Mouse (Mus musculus) limb, embryonic 14.5 days (tissue): ENCODE results near the gene Il1r1. TPM values are rescaled to one million over a fixed set of nuclear protein-coding genes. Genes with fewer than 3 reads are reported as not detected.

Experiments
- ATAC-seq: fragments of 200-750 bp; cut with Nextera tagmentation; 2 replicates; pipeline ENCODE4 v1.8.0; 2017; ENCODE audit warnings: low read depth, moderate number of reproducible peaks, moderate TSS enrichment; ENCODE audit not compliant: low FRiP score
- DNase-seq: peaks from one replicate; pipeline ENCODE4 v3.0.0-alpha.2; 2015; ENCODE audit warnings: low spot score
- H3K27ac ChIP-seq: fragments of 300-500 bp; sonication (generic); replicated peaks from 2 replicates; pipeline ENCODE4 v1.5.1; 2014; ENCODE audit warnings: low read depth, mild to moderate bottlenecking, low read length, moderate library complexity, mixed read lengths
- H3K27me3 ChIP-seq: fragments of 300-500 bp; sonication (generic); 2 replicates; pipeline ENCODE4 v1.6.1; 2014; ENCODE audit warnings: low read length, mixed read lengths; ENCODE audit not compliant: control insufficient read depth, insufficient read depth
- H3K36me3 ChIP-seq: fragments of 300-500 bp; sonication (generic); 2 replicates; pipeline ENCODE4 v1.6.1; 2014; ENCODE audit warnings: mild to moderate bottlenecking, low read length, moderate library complexity, mixed read lengths; ENCODE audit not compliant: control insufficient read depth, insufficient read depth
- H3K4me1 ChIP-seq: fragments of 300-500 bp; sonication (generic); 2 replicates; pipeline ENCODE4 v1.6.1; 2014; ENCODE audit warnings: antibody characterized with exemption, low read length, mixed read lengths; ENCODE audit not compliant: control insufficient read depth, insufficient read depth
- H3K4me2 ChIP-seq: fragments of 300-500 bp; sonication (generic); replicated peaks from 2 replicates; pipeline ENCODE4 v1.6.1; 2014; ENCODE audit warnings: low read depth, mild to moderate bottlenecking, low read length, moderate library complexity; ENCODE audit not compliant: severe bottlenecking
- H3K4me3 ChIP-seq: fragments of 300-500 bp; sonication (generic); replicated peaks from 2 replicates; pipeline ENCODE4 v1.5.1; 2014; ENCODE audit warnings: low read length
- H3K9ac ChIP-seq: fragments of 300-500 bp; sonication (generic); 2 replicates; pipeline ENCODE4 v1.6.1; 2014; ENCODE audit warnings: mild to moderate bottlenecking, low read depth, low read length, moderate library complexity; ENCODE audit not compliant: severe bottlenecking
- H3K9me3 ChIP-seq: fragments of 300-500 bp; sonication (generic); 2 replicates; pipeline ENCODE4 v1.6.1; 2016; ENCODE audit warnings: low read length; ENCODE audit not compliant: control insufficient read depth
- POLR2A ChIP-seq: fragments of 200-500 bp; IDR thresholded peaks from 2 replicates; pipeline ENCODE4 v1.8.0; 2012; ENCODE audit warnings: inconsistent platforms, mild to moderate bottlenecking, moderate library complexity, borderline replicate concordance; ENCODE audit not compliant: insufficient read depth, insufficient read length; ENCODE audit errors: extremely low read depth
- WGBS: fragments of 180-500 bp; shearing (Covaris S2); extraction: QIAGEN DNeasy Blood & Tissue Kit; methylation state at CpG from one replicate; pipeline ENCODE4 v1.1.7; 2014; 5-methylcytosine and 5-hydroxymethylcytosine counted together
- polyA plus RNA-seq, 2 experiments: library from polyadenylated mRNA; depleted of rRNA in 1 of 2; stranded (reverse) in 1 of 2; unstranded in 1 of 2; fragments of >200 nt; fragmentation: Nextera tagmentation in 1 of 2; extraction: Ambion mirVana in 1 of 2; gene quantifications; 2 replicates each; pipeline versions ENCODE4 v1.2.1 to v1.2.3; 2012 to 2014

Il1r1 gene
- polyA plus RNA-seq, 2 experiments = 6.7 to 12.0 TPM

DNA sequence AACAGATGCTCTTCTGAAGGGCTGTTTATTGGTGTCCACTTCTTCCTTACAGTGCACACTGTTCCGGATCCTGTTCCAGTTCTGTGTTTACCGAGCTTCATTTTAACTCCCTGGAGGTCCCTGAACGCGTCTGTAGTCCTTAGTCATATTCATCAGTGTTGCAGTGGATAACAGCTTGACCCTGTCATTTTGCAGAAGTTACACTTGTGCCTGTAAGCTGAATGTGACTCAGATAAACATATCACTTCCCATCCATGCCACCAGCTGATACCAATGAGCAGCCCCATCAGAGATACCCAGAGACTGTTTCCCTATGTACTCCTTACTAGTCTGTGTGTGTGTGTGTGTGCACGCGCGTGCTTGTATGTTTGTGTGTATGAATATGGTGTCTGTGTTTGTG is 5.5 kb downstream of the Il1r1 start:
- H3K27me3 ChIP-seq = no peaks in the 10 kb centered on the region
- ATAC-seq = no peak
- no peak for DNase-seq
- H3K27ac ChIP-seq = no peak overlapping the region
- H3K4me3 ChIP-seq = no peak overlapping the region
- H3K4me2 ChIP-seq = no peak overlapping the region
- H3K4me1 ChIP-seq = peaks cover 17% of the 10 kb centered on the region
- H3K9me3 ChIP-seq = no peaks in the 10 kb centered on the region
- no peak for TF ChIP-seq POLR2A
- no peaks in the 10 kb centered on the region for H3K36me3 ChIP-seq
- no peak overlapping the region for H3K9ac ChIP-seq
- 85% methylated on average over 7 of the region's 7 CpGs for WGBS

DNA sequence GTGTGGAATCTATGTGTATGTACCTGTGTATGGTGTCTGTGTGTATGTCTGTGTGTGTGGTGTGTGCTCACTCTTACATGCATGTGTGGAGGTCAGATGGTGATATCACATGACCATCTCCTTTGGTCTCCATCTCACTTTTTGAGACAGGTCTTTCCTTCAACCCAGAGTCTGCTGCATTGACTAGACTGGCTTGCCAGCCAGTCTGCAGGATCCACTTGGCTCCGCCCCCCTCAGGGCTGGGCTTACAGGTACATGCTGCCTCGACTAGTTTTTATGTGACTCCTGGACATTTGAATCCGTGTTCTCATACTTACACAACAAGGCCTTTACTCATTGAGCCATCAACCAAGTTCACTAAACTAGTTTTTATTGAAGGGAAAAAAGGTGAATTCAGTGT is 6.2 kb downstream of the Il1r1 start:
- 72% methylated on average over 3 of the region's 3 CpGs for WGBS
- no peaks in the 10 kb centered on the region for H3K36me3 ChIP-seq
- no peaks in the 10 kb centered on the region for H3K9me3 ChIP-seq
- H3K4me3 ChIP-seq = no peak overlapping the region
- peaks cover 20% of the 10 kb centered on the region for H3K4me1 ChIP-seq
- no peak overlapping the region for H3K9ac ChIP-seq
- no peak for DNase-seq
- no peak overlapping the region for H3K27ac ChIP-seq
- H3K27me3 ChIP-seq = no peaks in the 10 kb centered on the region
- TF ChIP-seq POLR2A = no peak
- no peak for ATAC-seq
- H3K4me2 ChIP-seq = no peak overlapping the region

GRCm38 (mm10) chr1:40233217-40233616 is 8.3 kb downstream of the Il1r1 start:
- Histone ChIP-seq H3K27me3 (no peaks in the 10 kb centered on the region), H3K27ac (no peak overlapping the region), H3K36me3 (no peaks in the 10 kb centered on the region), H3K4me1 (peaks cover 22% of the 10 kb centered on the region), H3K9ac (no peak overlapping the region), H3K4me3 (no peak overlapping the region), H3K4me2 (no peak overlapping the region), H3K9me3 (no peaks in the 10 kb centered on the region)
- TF ChIP-seq POLR2A = no peak
- ATAC-seq = peak; percentile 60
- DNase-seq = peak; percentile 47
- WGBS = 16% methylated on average over 7 of the region's 7 CpGs

DNA sequence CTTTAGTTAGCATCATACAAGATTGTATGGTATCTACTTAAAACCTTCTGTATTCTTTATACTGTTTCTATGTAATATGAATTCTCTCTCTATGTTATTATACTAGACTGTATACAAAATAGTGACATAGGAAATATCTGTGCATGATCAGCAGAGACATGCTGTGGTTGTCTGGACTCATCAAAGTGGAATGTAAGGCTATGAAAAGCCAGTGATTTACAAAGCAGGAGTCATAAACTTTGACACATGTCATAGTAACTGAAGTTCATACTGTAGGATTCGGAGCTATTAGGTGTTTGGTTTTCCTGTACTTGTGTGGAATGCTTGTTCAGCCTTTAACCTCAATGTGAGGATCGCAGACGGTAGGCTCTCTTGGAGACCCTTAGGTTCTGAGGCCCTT is 8.7 kb downstream of the Il1r1 start:
- Histone ChIP-seq H3K4me2 (no peak overlapping the region), H3K27ac (no peak overlapping the region), H3K9ac (no peak overlapping the region), H3K27me3 (no peaks in the 10 kb centered on the region), H3K4me3 (no peak overlapping the region), H3K9me3 (no peaks in the 10 kb centered on the region), H3K4me1 (peaks cover 22% of the 10 kb centered on the region), H3K36me3 (no peaks in the 10 kb centered on the region)
- ATAC-seq (no peak; the same call in 1 of the 2 replicates), DNase-seq (no peak)
- no peak for TF ChIP-seq POLR2A
- 28% methylated on average over 3 of the region's 3 CpGs for WGBS

DNA sequence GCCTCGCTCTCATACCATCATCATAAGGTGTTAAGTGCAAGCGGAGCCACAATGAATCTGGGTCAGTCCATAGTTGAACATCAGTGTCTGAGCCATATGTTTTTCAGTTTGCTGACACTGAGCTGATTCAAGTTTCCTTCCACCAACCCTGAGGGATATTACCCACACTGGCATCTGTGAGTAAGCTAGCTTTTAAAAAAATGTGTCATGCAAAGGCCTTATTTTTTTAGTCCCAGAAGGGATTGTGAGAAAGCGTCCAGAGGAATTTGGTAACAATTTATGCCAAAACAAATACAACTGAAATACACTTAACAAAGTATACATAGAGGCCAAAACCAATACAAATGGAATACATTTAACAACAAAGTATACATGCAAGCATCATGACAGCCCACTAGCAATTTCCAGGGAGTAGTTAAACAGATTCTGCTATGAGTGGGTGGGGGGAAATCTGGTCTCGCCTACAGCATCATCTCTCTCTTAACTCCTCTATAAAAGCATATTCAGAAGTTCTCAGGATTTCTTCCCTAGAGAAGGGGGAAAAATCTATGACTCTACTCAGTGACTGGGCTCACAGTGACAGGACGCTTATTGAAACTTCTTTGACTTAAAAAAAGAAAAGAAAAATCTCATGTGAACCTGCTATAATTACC is 10.8 kb downstream of the Il1r1 start:
- WGBS = 58% methylated on average over 5 of the region's 5 CpGs
- TF ChIP-seq POLR2A = no peak
- Histone ChIP-seq H3K9ac (no peak overlapping the region), H3K27ac (no peak overlapping the region), H3K9me3 (no peaks in the 10 kb centered on the region), H3K4me1 (peaks cover 22% of the 10 kb centered on the region), H3K4me3 (no peak overlapping the region), H3K4me2 (no peak overlapping the region), H3K27me3 (no peaks in the 10 kb centered on the region), H3K36me3 (no peaks in the 10 kb centered on the region)
- no peak for ATAC-seq
- DNase-seq = no peak
